9 mouse cellular contexts compared by ENCODE assay signal in the genomic region with DNA sequence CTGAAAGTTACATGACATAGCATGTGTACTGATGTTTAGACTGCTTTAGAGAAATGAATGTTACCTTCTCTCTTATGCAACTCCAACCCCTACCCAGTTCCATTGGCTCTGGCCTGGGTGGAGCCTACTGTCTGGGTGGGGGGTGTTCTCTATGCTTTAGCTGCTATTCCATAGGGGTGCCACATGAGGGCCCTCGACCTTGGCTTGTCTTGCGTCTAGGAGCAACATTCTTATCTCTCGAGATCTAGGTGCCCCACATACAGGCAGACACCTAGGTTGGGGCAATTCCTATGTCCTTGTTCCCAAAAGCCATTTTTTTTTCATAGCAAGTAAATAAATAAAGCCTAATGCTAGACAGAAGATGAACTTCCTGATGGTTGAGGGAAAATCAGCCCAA. TPM values are rescaled to one million over a fixed set of nuclear protein-coding genes. Genes with fewer than 3 reads are reported as not detected.
A peak's percentile ranks its signal among the peaks of the same experiment; 100 is the strongest.
DNase-seq lines count a peak whose midpoint lies in the region; ATAC-seq and TF ChIP-seq lines count a peak whose summit lies in the region.
"Had no signal": no experiment of that assay in that cellular context is flagged by ENCODE, and none has a peak within 500 bp of the region (broad histone marks: within the 10 kb centered on the region; RNA-seq: fewer than 3 reads in every experiment).

No protein-coding gene starts in this region.

- no peaks in the 10 kb centered on the region for H3K4me1 ChIP-seq in intestine, postnatal 0 days (replicated peaks; ENCODE audit: control insufficient read depth, insufficient read depth, low read length)
- peaks cover 13% of the 10 kb centered on the region for H3K4me1 ChIP-seq in intestine, embryonic 15.5 days (replicated peaks)
- peaks cover 38% of the 10 kb centered on the region for H3K4me1 ChIP-seq in hindbrain, embryonic 12.5 days
- peaks cover 75% of the 10 kb centered on the region for H3K4me1 ChIP-seq in megakaryocyte, embryonic 14.5 days

- H3K36me3 ChIP-seq in intestine, postnatal 0 days (ENCODE audit: control insufficient read depth, insufficient read depth), result no peaks in the 10 kb centered on the region
- H3K36me3 ChIP-seq in intestine, embryonic 15.5 days, result no peaks in the 10 kb centered on the region
- H3K36me3 ChIP-seq in hindbrain, embryonic 12.5 days, result no peaks in the 10 kb centered on the region
- peaks cover 59% of the 10 kb centered on the region for H3K36me3 ChIP-seq in megakaryocyte, embryonic 14.5 days (replicated peaks; ENCODE audit: low read length)
- H3K36me3 ChIP-seq: stomach, embryonic 15.5 days had no signal

- WGBS in intestine, postnatal 0 days, result 12% methylated on average over 3 of the region's 3 CpGs
- 3% methylated on average over 3 of the region's 3 CpGs for WGBS in intestine, embryonic 15.5 days
- 6% methylated on average over 3 of the region's 3 CpGs for WGBS in hindbrain, embryonic 12.5 days

- peak; percentile 45 for TF ChIP-seq CTCF in intestine, postnatal 0 days (IDR thresholded peaks at IDR 0.05; ENCODE audit: low read depth)

- ATAC-seq in intestine, postnatal 0 days, result no peak
- no peak for ATAC-seq in intestine, embryonic 15.5 days
- ATAC-seq in hindbrain, embryonic 12.5 days (ENCODE audit: low FRiP score), result no peak

- H3K4me3 ChIP-seq in intestine, postnatal 0 days (ENCODE audit: low read depth, low read length), result no peak overlapping the region
- H3K4me3 ChIP-seq in intestine, embryonic 15.5 days (replicated peaks), result no peak overlapping the region
- H3K4me3 ChIP-seq in hindbrain, embryonic 12.5 days, result no peak overlapping the region; the same call in 1 of the 2 replicates
- peak overlapping the region; percentile 65 for H3K4me3 ChIP-seq in megakaryocyte, embryonic 14.5 days (replicated peaks)
- H3K4me3 ChIP-seq: stomach, embryonic 15.5 days had no signal

- peaks cover 45% of the 10 kb centered on the region for H3K27me3 ChIP-seq in intestine, postnatal 0 days (replicated peaks; ENCODE audit: control insufficient read depth, insufficient read depth, low read length)
- H3K27me3 ChIP-seq in intestine, embryonic 15.5 days (replicated peaks), result peaks cover 45% of the 10 kb centered on the region
- H3K27me3 ChIP-seq in hindbrain, embryonic 12.5 days, result peaks cover 49% of the 10 kb centered on the region
- H3K27me3 ChIP-seq in megakaryocyte, embryonic 14.5 days (replicated peaks), result peaks cover 32% of the 10 kb centered on the region

- peak; percentile 80 for DNase-seq in MEL-GATA-1-ER (ENCODE audit: extremely low read depth, low read depth)
- peak; percentile 44 for DNase-seq in spleen, adult 12 weeks (ENCODE audit: low spot score)
- no peak for DNase-seq in urinary bladder, adult 18-20 months (ENCODE audit: low spot score in 2 of 2)
- no peak for DNase-seq in gastrocnemius, postnatal 4 days (ENCODE audit: low spot score in 2 of 2)

- H3K27ac ChIP-seq in intestine, postnatal 0 days (ENCODE audit: low read depth, low read length), result no peak overlapping the region
- H3K27ac ChIP-seq in intestine, embryonic 15.5 days, result no peak overlapping the region
- H3K27ac ChIP-seq in hindbrain, embryonic 12.5 days, result peak overlapping the region; percentile 84
- H3K27ac ChIP-seq: stomach, embryonic 15.5 days had no signal

- no peaks in the 10 kb centered on the region for H3K9me3 ChIP-seq in intestine, postnatal 0 days (ENCODE audit: control insufficient read depth)
- no peaks in the 10 kb centered on the region for H3K9me3 ChIP-seq in intestine, embryonic 15.5 days
- no peaks in the 10 kb centered on the region for H3K9me3 ChIP-seq in hindbrain, embryonic 12.5 days (replicated peaks)
- no peaks in the 10 kb centered on the region for H3K9me3 ChIP-seq in megakaryocyte, embryonic 14.5 days
- H3K9me3 ChIP-seq: stomach, embryonic 15.5 days had no signal

- H3K9ac ChIP-seq in intestine, postnatal 0 days (ENCODE audit: low read depth, low read length), result no peak overlapping the region
- H3K9ac ChIP-seq in intestine, embryonic 15.5 days, result no peak overlapping the region
- peak overlapping the region; percentile 15; the same call in 1 of the 2 replicates for H3K9ac ChIP-seq in hindbrain, embryonic 12.5 days
- H3K9ac ChIP-seq: stomach, embryonic 15.5 days had no signal

- no peak overlapping the region for H3K4me2 ChIP-seq in intestine, postnatal 0 days (replicated peaks; ENCODE audit: low read depth)
- H3K4me2 ChIP-seq in intestine, embryonic 15.5 days (replicated peaks), result no peak overlapping the region
- H3K4me2 ChIP-seq in hindbrain, embryonic 12.5 days (replicated peaks), result peak overlapping the region; percentile 97

RNA-seq across cellular contexts. Expression of a gene that starts 0.7 kb away (rescaled TPM):
- 0.33 and 0.61 TPM in 2 replicates for polyA plus RNA-seq in intestine, postnatal 0 days (2015; fragmentation: Nextera tagmentation; extraction: Ambion mirVana)
- polyA plus RNA-seq in intestine, embryonic 15.5 days (2015; fragmentation: Nextera tagmentation; extraction: Ambion mirVana), result 0.96 and 1.5 TPM in 2 replicates
- polyA plus RNA-seq in hindbrain, embryonic 12.5 days (2016; fragmentation: Nextera tagmentation; extraction: Ambion mirVana), result 30.5 and 32.7 TPM in 2 replicates
- 12.9 and 13.9 TPM in 2 replicates for polyA plus RNA-seq in megakaryocyte, embryonic 14.5 days (2012; ENCODE audit: insufficient read depth, low replicate concordance)
- total RNA-seq in gastrocnemius, postnatal 4 days (2021), result under 1 TPM; 0.18 to 0.39 TPM

RNA-seq across cellular contexts. Expression of a gene that starts 22.3 kb away (rescaled TPM):
- 79.7 and 87.5 TPM in 2 replicates for polyA plus RNA-seq in intestine, postnatal 0 days (2015; fragmentation: Nextera tagmentation; extraction: Ambion mirVana)
- polyA plus RNA-seq in intestine, embryonic 15.5 days (2015; fragmentation: Nextera tagmentation; extraction: Ambion mirVana), result 117 and 121 TPM in 2 replicates
- polyA plus RNA-seq in hindbrain, embryonic 12.5 days (2016; fragmentation: Nextera tagmentation; extraction: Ambion mirVana), result 129 and 141 TPM in 2 replicates
- 5.6 and 15.5 TPM in 2 replicates for polyA plus RNA-seq in megakaryocyte, embryonic 14.5 days (2012; ENCODE audit: insufficient read depth, low replicate concordance)
- total RNA-seq in gastrocnemius, postnatal 4 days (2021), result 10 to 100 TPM; 52.1 to 55.5 TPM

RNA-seq across cellular contexts. Expression of a gene that starts 33.8 kb away (rescaled TPM):
- 0.12 and 0.27 TPM in 2 replicates for polyA plus RNA-seq in intestine, postnatal 0 days (2015; fragmentation: Nextera tagmentation; extraction: Ambion mirVana)
- 2.9 and 5.9 TPM in 2 replicates for polyA plus RNA-seq in intestine, embryonic 15.5 days (2015; fragmentation: Nextera tagmentation; extraction: Ambion mirVana)
- polyA plus RNA-seq in hindbrain, embryonic 12.5 days (2016; fragmentation: Nextera tagmentation; extraction: Ambion mirVana), result 1.7 and 2.3 TPM in 2 replicates
- 30.8 and 297 TPM in 2 replicates for polyA plus RNA-seq in megakaryocyte, embryonic 14.5 days (2012; ENCODE audit: insufficient read depth, low replicate concordance)
- total RNA-seq in gastrocnemius, postnatal 4 days (2021), result under 1 TPM; 0.34 to 0.93 TPM

Comparison
In these comparisons a context has a peak if more than half of its experiments do, and no peak if none do; other contexts are left out.
1. DNase-seq: peak in MEL-GATA-1-ER (single experiment) and spleen, adult 12 weeks (single experiment); none in urinary bladder, adult 18-20 months (0 of 2) and gastrocnemius, postnatal 4 days (0 of 2).